Mouse (Mus musculus) B cell, adult (primary cell): ENCODE results near the gene Iffo2. TPM values are rescaled to one million over a fixed set of nuclear protein-coding genes. Genes with fewer than 3 reads are reported as not detected.

Source experiments
- total RNA-seq: library from RNA; stranded (reverse); gene quantifications from 4 replicates; pipeline ENCODE4 v1.2.4, GENCODE M21; 2023; ENCODE audit not compliant: inconsistent age

Iffo2 gene
- total RNA-seq = 0.77 to 2.0 TPM (median 1.2 TPM) in 4 replicates

GRCm38 (mm10) chr4:139530248-139530647 is at the start of gene Iffo2:
TSS of gene Iffo2 (plus strand) at chr4:139530548.

GRCm38 (mm10) chr4:139602357-139603244 is 72.3 kb downstream of the Iffo2 start, which contains the start of gene Gm21969:
TSS of gene Gm21969 (plus strand) at chr4:139603186.

GRCm38 (mm10) chr4:139622373-139623282 is 92.3 kb downstream of the Iffo2 start, which contains the start of gene Aldh4a1:
TSS of gene Aldh4a1 (plus strand) at chr4:139622866.

GRCm38 (mm10) chr4:139653238-139653637 is 122.9 kb downstream of the Iffo2 start, which contains the start of gene Tas1r2:
TSS of gene Tas1r2 (plus strand) at chr4:139653538.

Other genes starting within 250 kb of the Iffo2 start
- 28.6 to 30.6 TPM (median 29.7 TPM) in 4 replicates for gene Pqlc2, start 219.8 kb upstream of the Iffo2 start, total RNA-seq
- gene Akr7a5, start 219.8 kb upstream of the Iffo2 start, total RNA-seq = 23.2 to 30.1 TPM (median 24.2 TPM) in 4 replicates
- gene Mrto4, start 178.0 kb upstream of the Iffo2 start, total RNA-seq = 101 to 120 TPM (median 110 TPM) in 4 replicates
- gene Emc1, start 178.0 kb upstream of the Iffo2 start, total RNA-seq = 34.9 to 47.7 TPM (median 39.3 TPM) in 4 replicates
- gene Ubr4, start 177.9 kb upstream of the Iffo2 start, total RNA-seq = 190 to 210 TPM (median 201 TPM) in 4 replicates
- 0.15 TPM in 1 of 4 replicates, not detected in the others for gene Gm21969, start 72.6 kb downstream of the Iffo2 start, total RNA-seq
- 14.7 to 16.1 TPM (median 15.4 TPM) in 4 replicates for gene Aldh4a1, start 92.3 kb downstream of the Iffo2 start, total RNA-seq
- gene Tas1r2, start 123.0 kb downstream of the Iffo2 start, total RNA-seq = not detected in 4 replicates